Mouse (Mus musculus): Measurements from ENCODE around the gene Klf5. TPM values are rescaled to one million over a fixed set of nuclear protein-coding genes. Genes with fewer than 3 reads are reported as not detected.

Klf5 gene
- total and polyA plus RNA-seq, 3 experiments, result 0.73 to 1.9 (median 0.76) TPM

DNA sequence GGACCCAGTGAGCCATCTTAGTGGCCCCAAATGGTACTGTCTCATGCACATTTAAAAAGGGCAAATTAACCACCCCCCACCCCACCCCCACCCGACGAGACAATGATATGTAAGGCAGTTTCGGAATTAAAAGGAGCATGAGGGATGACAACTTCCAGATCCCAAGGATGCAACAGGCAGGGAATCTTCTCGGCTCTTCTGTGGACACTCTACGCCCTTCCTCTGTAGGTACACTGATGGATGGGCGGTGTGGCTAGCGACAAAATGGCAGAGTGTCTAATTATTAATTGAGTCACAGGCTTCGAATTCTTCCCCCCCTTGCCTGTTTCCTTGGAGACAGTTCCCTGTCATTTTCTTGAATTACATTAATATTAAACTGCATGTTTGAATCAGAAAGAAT lies 40.5 kb downstream of the Klf5 start:
- 73% methylated on average over 8 of the region's 8 CpGs for WGBS
- TF ChIP-seq CTCF (IDR thresholded peaks at IDR 0.05) (no peak), EP300 (IDR thresholded peaks at IDR 0.05; ENCODE audit: insufficient read depth, low read depth, low read length) (no peak), POLR2A (IDR thresholded peaks at IDR 0.05; ENCODE audit: insufficient read depth, low read depth, low read length) (no peak)
- Histone ChIP-seq H3K27me3 (ENCODE audit: control insufficient read depth, insufficient read depth, low read length) (no peaks in the 10 kb centered on the region), H3K79me2 (replicated peaks; ENCODE audit: control insufficient read depth, insufficient read depth, low read length) (no peaks in the 10 kb centered on the region), H3K4me3 (no peak overlapping the region), H3K36me3 (ENCODE audit: control insufficient read depth, insufficient read depth, low read length) (no peaks in the 10 kb centered on the region), H3K4me1 (ENCODE audit: control insufficient read depth, insufficient read depth, low read length) (no peaks in the 10 kb centered on the region), H3K9ac (ENCODE audit: low read depth, low read length) (no peak overlapping the region), H3K27ac (no peak overlapping the region)
- DNase-seq, result no peak
- intact Hi-C loops (cut with DNase I), result no loop called here

DNA sequence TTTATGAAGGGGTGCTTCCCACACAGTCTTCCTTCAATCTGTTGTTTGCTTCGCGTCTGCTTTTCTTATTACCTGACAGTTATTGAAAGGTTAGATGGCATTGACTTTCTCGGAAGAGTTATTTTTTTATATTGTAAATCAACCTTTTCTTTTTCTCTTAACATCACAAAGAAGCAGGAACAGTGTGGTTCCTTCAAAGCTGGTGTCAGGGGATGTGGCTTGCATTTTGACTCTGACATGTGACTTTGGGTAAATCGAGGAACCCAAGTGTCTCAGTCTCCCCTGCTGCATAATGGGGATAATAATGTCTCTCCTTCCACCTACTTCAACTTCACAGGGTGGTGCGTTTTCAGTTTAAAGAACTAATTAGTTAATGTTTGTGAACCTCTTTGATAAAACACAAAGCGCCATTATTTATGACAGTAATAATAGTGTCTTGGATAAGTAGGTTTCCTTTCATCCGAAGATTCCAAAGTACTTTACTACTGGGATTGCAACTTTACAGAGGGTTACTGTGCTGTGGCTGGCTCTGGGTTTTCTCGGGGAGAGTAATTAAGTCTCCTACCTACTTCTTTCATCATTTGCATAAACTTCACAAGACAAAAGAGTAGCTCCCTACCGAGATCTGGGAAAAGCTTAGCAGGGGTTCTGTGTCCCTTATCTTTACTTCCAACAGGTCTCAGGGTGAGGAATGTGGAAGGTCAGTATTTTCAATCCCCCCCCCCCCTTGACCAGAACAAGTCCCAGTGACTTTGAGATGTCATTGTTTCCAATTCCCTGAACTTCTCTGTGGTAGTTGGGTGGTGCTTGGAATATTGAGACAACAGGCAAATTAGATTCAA lies 41.4 kb downstream of the Klf5 start:
- Histone ChIP-seq H3K9ac (ENCODE audit: low read depth, low read length) (no peak overlapping the region), H3K27me3 (ENCODE audit: control insufficient read depth, insufficient read depth, low read length) (no peaks in the 10 kb centered on the region), H3K4me1 (ENCODE audit: control insufficient read depth, insufficient read depth, low read length) (no peaks in the 10 kb centered on the region), H3K36me3 (ENCODE audit: control insufficient read depth, insufficient read depth, low read length) (no peaks in the 10 kb centered on the region), H3K27ac (no peak overlapping the region), H3K4me3 (no peak overlapping the region), H3K79me2 (replicated peaks; ENCODE audit: control insufficient read depth, insufficient read depth, low read length) (no peaks in the 10 kb centered on the region)
- DNase-seq, result no peak
- TF ChIP-seq EP300 (IDR thresholded peaks at IDR 0.05; ENCODE audit: insufficient read depth, low read depth, low read length), result no peak
- TF ChIP-seq CTCF (IDR thresholded peaks at IDR 0.05), result no peak
- WGBS, result 36% methylated on average over 9 of the region's 9 CpGs
- intact Hi-C loops (cut with DNase I), result no loop called here

DNA sequence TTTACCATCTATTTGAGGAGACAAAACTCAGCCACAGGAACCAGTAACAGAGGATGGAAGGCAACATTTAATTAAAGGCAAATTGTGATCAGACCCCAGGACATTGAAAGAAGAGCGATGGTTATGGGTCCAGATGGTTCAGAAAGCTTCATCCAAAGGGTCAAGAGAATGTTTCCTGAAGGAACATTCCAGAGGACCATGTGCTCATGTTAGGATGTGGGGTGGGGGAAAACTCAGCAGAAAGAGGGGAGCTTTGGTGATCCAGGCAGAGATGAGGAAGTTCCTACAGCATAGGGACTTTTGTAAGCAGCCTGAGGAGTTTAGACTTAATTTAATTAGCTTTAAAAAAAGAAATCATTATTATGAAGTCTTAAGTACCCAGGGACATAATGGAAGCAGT lies 42.2 kb downstream of the Klf5 start:
- H3K79me2 ChIP-seq (replicated peaks; ENCODE audit: control insufficient read depth, insufficient read depth, low read length), result no peaks in the 10 kb centered on the region

DNA sequence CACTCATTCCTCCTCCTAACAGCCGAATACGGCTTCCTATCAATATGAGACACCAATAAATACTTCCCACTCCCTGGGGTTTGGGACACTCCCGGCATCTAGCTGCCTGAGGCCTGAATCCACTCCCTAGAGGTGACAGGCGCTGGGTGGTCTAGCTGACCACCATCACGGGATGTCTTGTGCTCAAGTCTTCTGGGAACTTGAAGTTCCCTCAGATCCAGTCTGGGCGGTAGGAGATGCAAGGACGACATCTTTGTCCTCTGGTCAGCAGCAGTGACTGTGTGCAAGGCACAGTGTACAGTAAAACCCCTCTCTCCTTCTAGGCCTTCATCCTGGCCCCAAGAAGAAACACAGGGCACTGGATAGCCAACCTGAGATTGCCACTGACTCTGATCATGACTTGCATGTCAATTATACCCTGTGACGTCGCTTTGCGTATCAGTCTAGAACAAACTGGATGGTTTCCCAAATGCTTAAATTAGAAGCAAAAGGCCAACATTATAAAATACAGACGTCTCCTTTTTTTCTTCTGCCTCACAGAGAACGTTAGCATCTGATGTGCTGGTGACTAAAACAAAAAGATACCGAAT lies 49.8 kb downstream of the Klf5 start:
- intact Hi-C loops (cut with DNase I), result no loop called here
- Histone ChIP-seq H3K36me3 (ENCODE audit: control insufficient read depth, insufficient read depth, low read length) (no peaks in the 10 kb centered on the region), H3K79me2 (replicated peaks; ENCODE audit: control insufficient read depth, insufficient read depth, low read length) (no peaks in the 10 kb centered on the region), H3K4me1 (ENCODE audit: control insufficient read depth, insufficient read depth, low read length) (no peaks in the 10 kb centered on the region), H3K4me3 (no peak overlapping the region), H3K9ac (ENCODE audit: low read depth, low read length) (no peak overlapping the region), H3K27me3 (ENCODE audit: control insufficient read depth, insufficient read depth, low read length) (no peaks in the 10 kb centered on the region), H3K27ac (no peak overlapping the region)
- DNase-seq, result no peak
- TF ChIP-seq CTCF (IDR thresholded peaks at IDR 0.05), result no peak
- no peak for TF ChIP-seq POLR2A (IDR thresholded peaks at IDR 0.05; ENCODE audit: insufficient read depth, low read depth, low read length)
- no peak for TF ChIP-seq EP300 (IDR thresholded peaks at IDR 0.05; ENCODE audit: insufficient read depth, low read depth, low read length)
- 70% methylated on average over 13 of the region's 13 CpGs for WGBS

More for the DNA sequence above, 42.2 kb downstream of the Klf5 start:
- 87% methylated on average over 1 of the region's 1 CpGs for WGBS
- intact Hi-C loops (cut with DNase I), result no loop called here
- Histone ChIP-seq H3K27ac (no peak overlapping the region), H3K4me3 (no peak overlapping the region), H3K4me1 (ENCODE audit: control insufficient read depth, insufficient read depth, low read length) (no peaks in the 10 kb centered on the region), H3K36me3 (ENCODE audit: control insufficient read depth, insufficient read depth, low read length) (no peaks in the 10 kb centered on the region), H3K27me3 (ENCODE audit: control insufficient read depth, insufficient read depth, low read length) (no peaks in the 10 kb centered on the region), H3K9ac (ENCODE audit: low read depth, low read length) (no peak overlapping the region)
- TF ChIP-seq CTCF (IDR thresholded peaks at IDR 0.05), result no peak
- TF ChIP-seq EP300 (IDR thresholded peaks at IDR 0.05; ENCODE audit: insufficient read depth, low read depth, low read length), result no peak
- TF ChIP-seq POLR2A (IDR thresholded peaks at IDR 0.05; ENCODE audit: insufficient read depth, low read depth, low read length), result no peak
- no peak for DNase-seq

DNA sequence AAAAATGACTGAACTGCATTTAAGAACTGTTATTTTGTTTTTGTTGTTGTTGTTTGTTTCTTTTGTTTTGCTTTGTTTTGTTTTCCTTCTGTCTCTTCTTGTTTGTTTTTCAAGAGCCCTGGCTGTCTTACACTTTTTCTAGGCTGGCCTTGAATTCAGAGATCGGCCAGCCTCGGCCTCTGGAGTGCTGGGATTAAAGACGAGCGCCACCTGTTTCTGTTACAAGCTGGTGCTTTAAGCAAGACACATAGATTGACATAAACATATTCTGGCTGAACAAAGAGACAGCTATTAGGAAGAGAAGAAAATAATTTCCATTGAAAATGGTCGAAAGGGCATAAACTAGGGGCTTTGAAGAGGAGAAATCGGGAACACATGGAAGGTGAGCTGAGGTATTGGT lies 51.1 kb downstream of the Klf5 start:
- H3K79me2 ChIP-seq (replicated peaks; ENCODE audit: control insufficient read depth, insufficient read depth, low read length), result no peaks in the 10 kb centered on the region
- intact Hi-C loops (cut with DNase I), result no loop called here
- TF ChIP-seq EP300 (IDR thresholded peaks at IDR 0.05; ENCODE audit: insufficient read depth, low read depth, low read length) (no peak), POLR2A (IDR thresholded peaks at IDR 0.05; ENCODE audit: insufficient read depth, low read depth, low read length) (no peak), CTCF (IDR thresholded peaks at IDR 0.05) (no peak)
- 90% methylated on average over 6 of the region's 6 CpGs for WGBS
- no peak for DNase-seq
- H3K27ac ChIP-seq, result no peak overlapping the region
- H3K4me1 ChIP-seq (ENCODE audit: control insufficient read depth, insufficient read depth, low read length), result no peaks in the 10 kb centered on the region
- H3K9ac ChIP-seq (ENCODE audit: low read depth, low read length), result no peak overlapping the region
- no peaks in the 10 kb centered on the region for H3K36me3 ChIP-seq (ENCODE audit: control insufficient read depth, insufficient read depth, low read length)
- H3K4me3 ChIP-seq, result no peak overlapping the region
- H3K27me3 ChIP-seq (ENCODE audit: control insufficient read depth, insufficient read depth, low read length), result no peaks in the 10 kb centered on the region

DNA sequence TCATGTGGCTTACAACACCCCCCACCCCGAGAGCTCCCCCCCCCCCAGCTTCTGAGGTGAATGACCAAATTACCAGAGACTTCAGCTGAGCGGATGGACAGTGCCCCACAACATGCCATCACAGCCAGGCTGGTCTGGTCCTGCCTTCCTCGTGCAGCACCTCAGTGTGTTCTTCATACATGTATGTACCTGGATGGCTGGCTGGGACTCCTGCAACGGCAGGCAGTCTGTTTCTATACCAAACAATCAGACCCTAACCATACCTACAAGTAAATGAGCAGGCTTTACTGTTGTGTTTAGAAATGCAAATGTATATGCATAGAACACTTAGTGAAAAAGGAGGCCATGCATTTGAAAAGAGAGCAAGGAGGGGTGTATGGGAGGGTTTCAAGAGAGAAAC lies 54.5 kb downstream of the Klf5 start:
- Histone ChIP-seq H3K4me1 (ENCODE audit: control insufficient read depth, insufficient read depth, low read length) (no peaks in the 10 kb centered on the region), H3K9ac (ENCODE audit: low read depth, low read length) (no peak overlapping the region), H3K4me3 (no peak overlapping the region), H3K36me3 (ENCODE audit: control insufficient read depth, insufficient read depth, low read length) (no peaks in the 10 kb centered on the region), H3K27me3 (ENCODE audit: control insufficient read depth, insufficient read depth, low read length) (no peaks in the 10 kb centered on the region), H3K27ac (no peak overlapping the region), H3K79me2 (replicated peaks; ENCODE audit: control insufficient read depth, insufficient read depth, low read length) (no peaks in the 10 kb centered on the region)
- WGBS, result 61% methylated on average over 4 of the region's 4 CpGs
- TF ChIP-seq EP300 (IDR thresholded peaks at IDR 0.05; ENCODE audit: insufficient read depth, low read depth, low read length) (no peak), POLR2A (IDR thresholded peaks at IDR 0.05; ENCODE audit: insufficient read depth, low read depth, low read length) (no peak), CTCF (IDR thresholded peaks at IDR 0.05) (no peak)
- no peak for DNase-seq
- intact Hi-C loops (cut with DNase I), result no loop called here
